Mouse (Mus musculus): ENCODE data around the gene Inpp4b. TPM values are rescaled to one million over a fixed set of nuclear protein-coding genes. Genes with fewer than 3 reads are reported as not detected.

Gene Inpp4b
- polyA plus RNA-seq, 1 experiment from 2014 or later: 9.8 TPM

- Histone ChIP-seq H3K27me3 (no peaks in the 10 kb centered on the region), H3K4me2 (no peak overlapping the region), H3K9ac (no peak overlapping the region), H3K4me3 (replicated peaks) (no peak overlapping the region), H3K4me1 (no peaks in the 10 kb centered on the region), H3K36me3 (no peaks in the 10 kb centered on the region), H3K9me3 (replicated peaks) (no peaks in the 10 kb centered on the region), H3K27ac (no peak overlapping the region)
- 80% methylated on average over 1 of the region's 1 CpGs for WGBS
- ATAC-seq (replicated peaks; ENCODE audit: low FRiP score): no peak
These were observed 408.8 kb downstream of the Inpp4b start for GRCm38 (mm10) chr8:81751159-81751558.

- no peak for ATAC-seq (replicated peaks; ENCODE audit: low FRiP score)
These were observed 414.3 kb downstream of the Inpp4b start for GRCm38 (mm10) chr8:81756663-81757062.

GRCm38 (mm10) chr8:81757580-81758144 is 415.3 kb downstream of the Inpp4b start:
- no peaks in the 10 kb centered on the region for H3K9me3 ChIP-seq (replicated peaks)
- no peak overlapping the region for H3K9ac ChIP-seq
- H3K27ac ChIP-seq: no peak overlapping the region
- H3K36me3 ChIP-seq: no peaks in the 10 kb centered on the region
- H3K4me1 ChIP-seq: no peaks in the 10 kb centered on the region
- H3K27me3 ChIP-seq: no peaks in the 10 kb centered on the region
- no peak overlapping the region for H3K4me2 ChIP-seq
- ATAC-seq (replicated peaks; ENCODE audit: low FRiP score): no peak
- WGBS: 79% methylated on average over 2 of the region's 2 CpGs
- no peak overlapping the region for H3K4me3 ChIP-seq (replicated peaks)

More at GRCm38 (mm10) chr8:81756663-81757062, 414.3 kb downstream of the Inpp4b start:
- H3K27ac ChIP-seq: no peak overlapping the region
- 80% methylated on average over 3 of the region's 3 CpGs for WGBS
- H3K36me3 ChIP-seq: no peaks in the 10 kb centered on the region
- H3K4me2 ChIP-seq: no peak overlapping the region
- H3K4me3 ChIP-seq (replicated peaks): no peak overlapping the region
- H3K27me3 ChIP-seq: no peaks in the 10 kb centered on the region
- no peaks in the 10 kb centered on the region for H3K4me1 ChIP-seq
- no peaks in the 10 kb centered on the region for H3K9me3 ChIP-seq (replicated peaks)
- no peak overlapping the region for H3K9ac ChIP-seq

DNA sequence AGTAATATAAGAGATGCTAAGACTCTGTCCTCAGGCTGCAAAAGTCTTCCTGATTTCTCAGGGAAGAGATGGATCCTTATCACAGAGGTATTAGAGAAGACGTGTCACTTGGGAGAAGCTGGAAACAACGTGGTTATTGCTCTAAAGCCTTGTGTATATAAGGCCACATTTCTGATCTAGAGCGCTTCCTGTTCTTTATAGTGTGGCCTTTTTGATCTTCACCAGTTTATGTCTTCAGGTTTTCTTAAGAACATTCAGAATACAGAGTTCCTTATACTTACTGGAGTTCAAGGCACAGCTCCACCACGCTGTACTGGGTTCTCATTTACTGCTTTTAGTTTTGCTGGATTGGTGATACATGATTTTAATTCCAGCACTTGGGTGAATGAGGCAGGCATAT is 419.1 kb downstream of the Inpp4b start:
- Histone ChIP-seq H3K27ac (no peak overlapping the region), H3K27me3 (no peaks in the 10 kb centered on the region), H3K36me3 (no peaks in the 10 kb centered on the region), H3K4me2 (no peak overlapping the region), H3K4me1 (no peaks in the 10 kb centered on the region), H3K9me3 (replicated peaks) (no peaks in the 10 kb centered on the region), H3K4me3 (replicated peaks) (no peak overlapping the region), H3K9ac (no peak overlapping the region)
- no peak for ATAC-seq (replicated peaks; ENCODE audit: low FRiP score)
- 69% methylated on average over 4 of the region's 4 CpGs for WGBS

GRCm38 (mm10) chr8:81766033-81766432 is 423.7 kb downstream of the Inpp4b start:
- ATAC-seq (replicated peaks; ENCODE audit: low FRiP score): no peak
- 92% methylated on average over 5 of the region's 5 CpGs for WGBS

DNA sequence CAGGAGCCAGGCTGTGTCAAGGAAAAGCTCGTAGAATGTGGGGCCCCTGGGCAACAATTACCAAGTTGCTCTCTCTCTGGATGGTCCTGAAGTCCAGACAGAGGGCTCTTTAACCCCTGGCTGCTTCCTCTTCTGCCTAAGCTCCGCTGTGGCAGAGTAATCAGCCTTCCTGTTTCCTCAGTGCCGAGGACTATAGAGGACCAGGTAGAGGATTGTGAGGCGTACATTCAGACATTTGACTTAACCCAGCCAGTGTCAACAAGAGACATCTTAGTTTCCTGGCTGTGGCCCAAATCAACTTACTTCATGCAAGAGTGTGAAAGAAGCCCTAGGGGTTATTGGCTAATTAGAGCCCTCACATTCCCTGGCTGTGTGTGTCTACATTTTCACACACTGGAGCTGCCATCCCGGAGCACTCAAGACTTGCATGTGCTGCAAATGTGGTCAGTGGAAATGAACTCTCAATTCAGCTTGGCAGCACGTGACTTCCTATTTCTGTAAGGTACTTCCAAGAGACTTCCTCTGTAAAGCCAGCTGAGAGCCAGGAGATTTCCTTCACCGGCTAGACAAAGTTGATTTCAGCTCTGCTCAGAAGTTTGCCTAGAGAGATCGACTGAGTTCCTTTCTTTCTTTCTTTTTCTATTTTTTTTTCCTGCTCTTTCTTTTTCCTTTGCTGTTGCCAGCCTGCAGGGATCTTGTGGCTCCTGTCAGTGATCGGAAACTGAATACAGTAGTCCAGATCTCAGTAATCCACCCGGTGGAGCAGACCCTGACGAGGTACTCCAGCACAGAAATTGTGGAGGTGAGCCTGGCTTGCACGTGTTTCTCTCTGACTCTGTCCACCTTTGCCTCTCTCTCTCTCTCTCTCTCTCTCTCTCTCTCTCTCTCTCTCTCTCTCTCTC is 425.3 kb downstream of the Inpp4b start:
- Histone ChIP-seq H3K9ac (no peak overlapping the region), H3K4me3 (replicated peaks) (peak overlapping the region; percentile 32), H3K4me2 (peak overlapping the region; percentile 52), H3K27ac (peak overlapping the region; percentile 82), H3K27me3 (no peaks in the 10 kb centered on the region), H3K4me1 (peaks cover 14% of the 10 kb centered on the region), H3K9me3 (replicated peaks) (no peaks in the 10 kb centered on the region), H3K36me3 (no peaks in the 10 kb centered on the region)
- peak; percentile 85 for ATAC-seq (replicated peaks; ENCODE audit: low FRiP score)
- WGBS: 9% methylated on average over 12 of the region's 12 CpGs

More at GRCm38 (mm10) chr8:81766033-81766432, 423.7 kb downstream of the Inpp4b start:
- Histone ChIP-seq H3K4me2 (no peak overlapping the region), H3K27me3 (no peaks in the 10 kb centered on the region), H3K9me3 (replicated peaks) (no peaks in the 10 kb centered on the region), H3K4me3 (replicated peaks) (no peak overlapping the region), H3K9ac (no peak overlapping the region), H3K27ac (no peak overlapping the region), H3K36me3 (no peaks in the 10 kb centered on the region), H3K4me1 (peaks cover 14% of the 10 kb centered on the region)

- peak overlapping the region; percentile 52 for H3K4me2 ChIP-seq
- H3K36me3 ChIP-seq: no peaks in the 10 kb centered on the region
- H3K9ac ChIP-seq: no peak overlapping the region
- H3K27me3 ChIP-seq: no peaks in the 10 kb centered on the region
- peak overlapping the region; percentile 82; the same call in 1 of the 2 replicates for H3K27ac ChIP-seq
- WGBS: 45% methylated on average over 2 of the region's 2 CpGs
- H3K9me3 ChIP-seq (replicated peaks): no peaks in the 10 kb centered on the region
- peak; percentile 78; the same call in 1 of the 2 replicates for ATAC-seq (replicated peaks; ENCODE audit: low FRiP score)
- peaks cover 14% of the 10 kb centered on the region for H3K4me1 ChIP-seq
- peak overlapping the region; percentile 32 for H3K4me3 ChIP-seq (replicated peaks)
These were observed 425.9 kb downstream of the Inpp4b start for GRCm38 (mm10) chr8:81768313-81768675.

GRCm38 (mm10) chr8:81768731-81769445 is 426.5 kb downstream of the Inpp4b start:
- WGBS: 52% methylated on average over 2 of the region's 2 CpGs

GRCm38 (mm10) chr8:81770603-81771276 is 428.4 kb downstream of the Inpp4b start:
- Histone ChIP-seq H3K4me3 (replicated peaks) (no peak overlapping the region), H3K4me1 (peaks cover 14% of the 10 kb centered on the region), H3K9me3 (replicated peaks) (no peaks in the 10 kb centered on the region), H3K27ac (no peak overlapping the region), H3K9ac (no peak overlapping the region), H3K36me3 (no peaks in the 10 kb centered on the region), H3K27me3 (no peaks in the 10 kb centered on the region), H3K4me2 (no peak overlapping the region)
- no peak for ATAC-seq (replicated peaks; ENCODE audit: low FRiP score)
- 75% methylated on average over 6 of the region's 6 CpGs for WGBS

More at GRCm38 (mm10) chr8:81768731-81769445, 426.5 kb downstream of the Inpp4b start:
- Histone ChIP-seq H3K36me3 (no peaks in the 10 kb centered on the region), H3K4me3 (replicated peaks) (peak overlapping the region; percentile 32; the same call in 1 of the 2 replicates), H3K27me3 (no peaks in the 10 kb centered on the region), H3K27ac (no peak overlapping the region), H3K4me1 (peaks cover 14% of the 10 kb centered on the region), H3K9ac (no peak overlapping the region), H3K4me2 (peak overlapping the region; percentile 52; the same call in 1 of the 2 replicates), H3K9me3 (replicated peaks) (no peaks in the 10 kb centered on the region)
- ATAC-seq (replicated peaks; ENCODE audit: low FRiP score): no peak

DNA sequence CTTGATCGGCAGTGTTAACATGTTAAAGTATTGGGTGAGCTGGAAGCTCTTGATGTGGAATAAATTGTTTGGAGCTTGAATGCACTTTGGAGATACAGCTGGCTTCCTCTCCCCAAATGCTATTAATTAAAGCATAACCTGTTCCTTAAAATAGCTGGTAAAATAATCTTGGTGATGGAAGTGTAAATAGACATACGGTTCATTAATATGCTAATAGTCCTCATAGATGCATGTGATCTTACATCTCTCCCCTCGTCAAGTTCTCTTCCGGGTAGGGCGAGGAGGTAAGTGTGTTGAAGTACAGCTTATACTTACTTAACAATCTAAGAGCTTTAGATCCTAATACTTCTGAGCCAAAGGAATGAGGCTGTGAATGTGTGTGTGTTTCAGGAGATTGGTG is 430.5 kb downstream of the Inpp4b start:
- Histone ChIP-seq H3K4me3 (replicated peaks) (no peak overlapping the region), H3K9ac (no peak overlapping the region), H3K4me1 (peaks cover 2% of the 10 kb centered on the region), H3K36me3 (no peaks in the 10 kb centered on the region), H3K27me3 (no peaks in the 10 kb centered on the region), H3K4me2 (no peak overlapping the region), H3K9me3 (replicated peaks) (no peaks in the 10 kb centered on the region), H3K27ac (no peak overlapping the region)
- 87% methylated on average over 5 of the region's 5 CpGs for WGBS
- no peak for ATAC-seq (replicated peaks; ENCODE audit: low FRiP score)

- Histone ChIP-seq H3K27ac (no peak overlapping the region), H3K36me3 (no peaks in the 10 kb centered on the region), H3K4me1 (no peaks in the 10 kb centered on the region; the same call in 1 of the 2 replicates), H3K4me3 (replicated peaks) (no peak overlapping the region), H3K9ac (no peak overlapping the region), H3K27me3 (no peaks in the 10 kb centered on the region), H3K4me2 (no peak overlapping the region), H3K9me3 (replicated peaks) (no peaks in the 10 kb centered on the region)
- 79% methylated on average over 9 of the region's 9 CpGs for WGBS
- no peak for ATAC-seq (replicated peaks; ENCODE audit: low FRiP score)
These were observed 431.1 kb downstream of the Inpp4b start for GRCm38 (mm10) chr8:81773305-81773965.

Data from kidney, embryonic 15.5 days (tissue).